Mouse (Mus musculus) testis, adult 2 months (tissue): ENCODE results near the gene Ccpg1.

Source experiments
- CTCF ChIP-seq: fragments of 200-500 bp; IDR thresholded peaks from 2 replicates; pipeline ENCODE4 v1.5.1; 2012; ENCODE audit warnings: low read depth, mild to moderate bottlenecking, inconsistent platforms, low read length, moderate library complexity; ENCODE audit not compliant: control insufficient read depth, insufficient read depth, insufficient replicate concordance
- POLR2A ChIP-seq: fragments of 200-500 bp; IDR thresholded peaks from 2 replicates; pipeline ENCODE4 v1.6.1; 2012; ENCODE audit warnings: low read depth, mild to moderate bottlenecking, inconsistent platforms, low read length, moderate library complexity; ENCODE audit not compliant: control insufficient read depth

DNA sequence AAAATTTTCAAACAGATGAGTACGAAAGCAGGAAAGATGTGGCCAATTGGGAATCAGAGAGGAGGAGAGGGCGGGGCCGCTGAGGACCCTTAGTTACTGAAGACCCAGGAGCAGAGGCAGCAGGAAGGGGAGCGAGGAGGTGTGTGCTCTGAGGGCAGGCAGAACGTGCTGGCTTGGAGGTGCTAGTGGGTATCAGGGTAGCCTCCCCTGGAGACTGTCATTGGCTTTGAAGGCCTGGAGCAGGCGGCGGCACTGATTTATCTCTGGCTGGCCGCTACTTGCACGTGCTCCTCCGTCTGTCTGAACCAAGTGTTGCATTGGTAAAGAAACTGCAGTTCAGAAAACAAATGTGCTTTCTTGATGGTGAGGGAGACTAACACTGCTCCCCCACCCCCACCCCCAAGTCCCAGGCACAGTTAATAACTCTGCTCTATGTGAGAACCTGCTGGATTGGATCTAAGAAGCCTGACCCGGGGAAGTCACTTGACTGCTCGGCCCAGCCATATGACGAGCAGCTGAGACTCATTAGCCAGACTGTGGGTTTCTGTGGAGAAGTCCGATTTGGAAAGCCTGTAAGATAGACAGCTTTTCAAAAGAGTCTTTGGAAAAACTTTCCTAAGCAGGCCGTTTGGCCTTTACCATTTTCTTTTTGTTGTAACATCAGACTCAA is 78.5 kb downstream of the Ccpg1 start:
- TF ChIP-seq CTCF (no peak), POLR2A (no peak)
